Mouse (Mus musculus): ENCODE data around the gene Lama4. TPM values are rescaled to one million over a fixed set of nuclear protein-coding genes. Genes with fewer than 3 reads are reported as not detected.

The Lama4 gene
- total and polyA plus RNA-seq, 3 experiments = 40.7 to 55.4 (median 51.8) TPM

- Histone ChIP-seq H3K36me3 (ENCODE audit: control insufficient read depth, insufficient read depth, low read length) (peaks cover 7% of the 10 kb centered on the region), H3K27ac (no peak overlapping the region), H3K9ac (ENCODE audit: low read depth, low read length) (no peak overlapping the region), H3K4me3 (no peak overlapping the region), H3K27me3 (ENCODE audit: control insufficient read depth, insufficient read depth, low read length) (no peaks in the 10 kb centered on the region), H3K4me1 (ENCODE audit: control insufficient read depth, insufficient read depth, low read length) (no peaks in the 10 kb centered on the region), H3K79me2 (replicated peaks; ENCODE audit: control insufficient read depth, insufficient read depth, low read length) (no peaks in the 10 kb centered on the region)
- intact Hi-C loops (cut with DNase I) = no loop called here
- DNase-seq = no peak
- no peak for TF ChIP-seq EP300 (IDR thresholded peaks at IDR 0.05; ENCODE audit: insufficient read depth, low read depth, low read length)
- TF ChIP-seq POLR2A (IDR thresholded peaks at IDR 0.05; ENCODE audit: insufficient read depth, low read depth, low read length) = no peak
- TF ChIP-seq CTCF (IDR thresholded peaks at IDR 0.05) = no peak
- 82% methylated on average over 5 of the region's 5 CpGs for WGBS
These were observed 63.1 kb downstream of the Lama4 start for GRCm38 (mm10) chr10:39028403-39028802.

GRCm38 (mm10) chr10:39029297-39030147 is 64.2 kb downstream of the Lama4 start:
- Histone ChIP-seq H3K79me2 (replicated peaks; ENCODE audit: control insufficient read depth, insufficient read depth, low read length) (no peaks in the 10 kb centered on the region), H3K36me3 (ENCODE audit: control insufficient read depth, insufficient read depth, low read length) (peaks cover 8% of the 10 kb centered on the region), H3K4me3 (no peak overlapping the region), H3K4me1 (ENCODE audit: control insufficient read depth, insufficient read depth, low read length) (no peaks in the 10 kb centered on the region), H3K27ac (no peak overlapping the region), H3K9ac (ENCODE audit: low read depth, low read length) (no peak overlapping the region), H3K27me3 (ENCODE audit: control insufficient read depth, insufficient read depth, low read length) (no peaks in the 10 kb centered on the region)
- intact Hi-C loops (cut with DNase I) = no loop called here
- DNase-seq = no peak
- WGBS = 84% methylated on average over 6 of the region's 6 CpGs
- TF ChIP-seq EP300 (IDR thresholded peaks at IDR 0.05; ENCODE audit: insufficient read depth, low read depth, low read length) = no peak
- TF ChIP-seq CTCF (IDR thresholded peaks at IDR 0.05) = no peak
- no peak for TF ChIP-seq POLR2A (IDR thresholded peaks at IDR 0.05; ENCODE audit: insufficient read depth, low read depth, low read length)

- intact Hi-C loops (cut with DNase I) = no loop called here
- Histone ChIP-seq H3K36me3 (ENCODE audit: control insufficient read depth, insufficient read depth, low read length) (peaks cover 8% of the 10 kb centered on the region), H3K79me2 (replicated peaks; ENCODE audit: control insufficient read depth, insufficient read depth, low read length) (no peaks in the 10 kb centered on the region), H3K27me3 (ENCODE audit: control insufficient read depth, insufficient read depth, low read length) (no peaks in the 10 kb centered on the region), H3K4me3 (no peak overlapping the region), H3K9ac (ENCODE audit: low read depth, low read length) (no peak overlapping the region), H3K4me1 (ENCODE audit: control insufficient read depth, insufficient read depth, low read length) (no peaks in the 10 kb centered on the region), H3K27ac (no peak overlapping the region)
- 96% methylated on average over 14 of the region's 14 CpGs for WGBS
- no peak for DNase-seq
- TF ChIP-seq EP300 (IDR thresholded peaks at IDR 0.05; ENCODE audit: insufficient read depth, low read depth, low read length) (no peak), POLR2A (IDR thresholded peaks at IDR 0.05; ENCODE audit: insufficient read depth, low read depth, low read length) (no peak), CTCF (IDR thresholded peaks at IDR 0.05) (no peak)
These were observed 64.9 kb downstream of the Lama4 start for GRCm38 (mm10) chr10:39030148-39030685.

- WGBS = 59% methylated on average over 4 of the region's 4 CpGs
- intact Hi-C loops (cut with DNase I) = loop anchor here (1.0 kb wide), 1 partner anchor 163 kb away; no protein-coding TSS in a partner anchor
- no peaks in the 10 kb centered on the region for H3K27me3 ChIP-seq (ENCODE audit: control insufficient read depth, insufficient read depth, low read length)
- no peak overlapping the region for H3K4me3 ChIP-seq
- TF ChIP-seq POLR2A (IDR thresholded peaks at IDR 0.05; ENCODE audit: insufficient read depth, low read depth, low read length) (no peak), EP300 (IDR thresholded peaks at IDR 0.05; ENCODE audit: insufficient read depth, low read depth, low read length) (no peak), CTCF (IDR thresholded peaks at IDR 0.05) (peak; percentile 72)
- H3K27ac ChIP-seq = no peak overlapping the region
- peaks cover 12% of the 10 kb centered on the region for H3K36me3 ChIP-seq (ENCODE audit: control insufficient read depth, insufficient read depth, low read length)
- no peaks in the 10 kb centered on the region for H3K79me2 ChIP-seq (replicated peaks; ENCODE audit: control insufficient read depth, insufficient read depth, low read length)
- no peaks in the 10 kb centered on the region for H3K4me1 ChIP-seq (ENCODE audit: control insufficient read depth, insufficient read depth, low read length)
- no peak for DNase-seq
- no peak overlapping the region for H3K9ac ChIP-seq (ENCODE audit: low read depth, low read length)
These were observed 74.2 kb downstream of the Lama4 start for GRCm38 (mm10) chr10:39039564-39039963.

- 52% methylated on average over 5 of the region's 5 CpGs for WGBS
- no peaks in the 10 kb centered on the region for H3K79me2 ChIP-seq (replicated peaks; ENCODE audit: control insufficient read depth, insufficient read depth, low read length)
- no peaks in the 10 kb centered on the region for H3K4me1 ChIP-seq (ENCODE audit: control insufficient read depth, insufficient read depth, low read length)
- H3K27ac ChIP-seq = no peak overlapping the region
- H3K27me3 ChIP-seq (ENCODE audit: control insufficient read depth, insufficient read depth, low read length) = no peaks in the 10 kb centered on the region
- no peak for DNase-seq
- no peak for TF ChIP-seq CTCF (IDR thresholded peaks at IDR 0.05)
- no peak for TF ChIP-seq POLR2A (IDR thresholded peaks at IDR 0.05; ENCODE audit: insufficient read depth, low read depth, low read length)
- no peak for TF ChIP-seq EP300 (IDR thresholded peaks at IDR 0.05; ENCODE audit: insufficient read depth, low read depth, low read length)
- no peak overlapping the region for H3K4me3 ChIP-seq
- H3K36me3 ChIP-seq (ENCODE audit: control insufficient read depth, insufficient read depth, low read length) = peaks cover 14% of the 10 kb centered on the region
- intact Hi-C loops (cut with DNase I) = no loop called here
- H3K9ac ChIP-seq (ENCODE audit: low read depth, low read length) = no peak overlapping the region
These were observed 74.7 kb downstream of the Lama4 start for GRCm38 (mm10) chr10:39040026-39040425.

- Histone ChIP-seq H3K79me2 (replicated peaks; ENCODE audit: control insufficient read depth, insufficient read depth, low read length) (no peaks in the 10 kb centered on the region), H3K4me1 (ENCODE audit: control insufficient read depth, insufficient read depth, low read length) (no peaks in the 10 kb centered on the region), H3K4me3 (no peak overlapping the region), H3K9ac (ENCODE audit: low read depth, low read length) (no peak overlapping the region), H3K27ac (no peak overlapping the region), H3K27me3 (ENCODE audit: control insufficient read depth, insufficient read depth, low read length) (no peaks in the 10 kb centered on the region), H3K36me3 (ENCODE audit: control insufficient read depth, insufficient read depth, low read length) (peaks cover 20% of the 10 kb centered on the region)
- no peak for DNase-seq
- no peak for TF ChIP-seq POLR2A (IDR thresholded peaks at IDR 0.05; ENCODE audit: insufficient read depth, low read depth, low read length)
- no peak for TF ChIP-seq EP300 (IDR thresholded peaks at IDR 0.05; ENCODE audit: insufficient read depth, low read depth, low read length)
- TF ChIP-seq CTCF (IDR thresholded peaks at IDR 0.05) = no peak
- 63% methylated on average over 3 of the region's 3 CpGs for WGBS
- intact Hi-C loops (cut with DNase I) = no loop called here
These were observed 79.2 kb downstream of the Lama4 start for GRCm38 (mm10) chr10:39044476-39044995.

Measured in heart, adult 2 months (tissue).